In genomic region chr5:127756671-127757423, GRCm38 (mm10) we compare ENCODE assay signal across 12 mouse cellular contexts.
DNase-seq lines count a peak whose midpoint lies in the region; ATAC-seq and TF ChIP-seq lines count a peak whose summit lies in the region.
"Had no signal": no experiment of that assay in that cellular context is flagged by ENCODE, and none has a peak within 500 bp of the region (broad histone marks: within the 10 kb centered on the region; RNA-seq: fewer than 3 reads in every experiment).

No protein-coding gene starts in this region.

- no peaks in the 10 kb centered on the region for H3K4me1 ChIP-seq in intestine, postnatal 0 days (replicated peaks; ENCODE audit: control insufficient read depth, insufficient read depth, low read length)
- H3K4me1 ChIP-seq in intestine, embryonic 16.5 days (ENCODE audit: control insufficient read depth, insufficient read depth, low read length): no peaks in the 10 kb centered on the region
- no peaks in the 10 kb centered on the region for H3K4me1 ChIP-seq in stomach, postnatal 0 days (replicated peaks; ENCODE audit: control insufficient read depth, insufficient read depth)
- H3K4me1 ChIP-seq: heart, embryonic 15.5 days had no signal

- no peak overlapping the region for H3K9ac ChIP-seq in intestine, postnatal 0 days (ENCODE audit: low read depth, low read length)
- H3K9ac ChIP-seq in intestine, embryonic 16.5 days (ENCODE audit: low read depth, low read length): no peak overlapping the region
- no peak overlapping the region for H3K9ac ChIP-seq in stomach, postnatal 0 days (ENCODE audit: low read length)
- H3K9ac ChIP-seq: heart, embryonic 15.5 days had no signal

- no peak for TF ChIP-seq POLR2A in brain, embryonic 14.5 days (IDR thresholded peaks at IDR 0.05; ENCODE audit: borderline replicate concordance, extremely low read depth, insufficient read depth, insufficient read length, poor library complexity, severe bottlenecking)

- H3K27me3 ChIP-seq in intestine, postnatal 0 days (replicated peaks; ENCODE audit: control insufficient read depth, insufficient read depth, low read length): no peaks in the 10 kb centered on the region
- H3K27me3 ChIP-seq in intestine, embryonic 16.5 days (replicated peaks; ENCODE audit: control insufficient read depth, insufficient read depth, low read length): no peaks in the 10 kb centered on the region
- no peaks in the 10 kb centered on the region for H3K27me3 ChIP-seq in stomach, postnatal 0 days (ENCODE audit: control insufficient read depth, insufficient read depth, low read length)
- H3K27me3 ChIP-seq: heart, embryonic 15.5 days had no signal

- peak; percentile 29 for TF ChIP-seq CTCF in intestine, postnatal 0 days (IDR thresholded peaks at IDR 0.05; ENCODE audit: low read depth)
- peak; percentile 39; the same call in 1 of the 2 replicates for TF ChIP-seq CTCF in brain, embryonic 14.5 days (IDR thresholded peaks at IDR 0.05; ENCODE audit: borderline replicate concordance, extremely low read depth, insufficient read depth, insufficient read length)
- TF ChIP-seq CTCF in stomach, postnatal 0 days (IDR thresholded peaks at IDR 0.05; ENCODE audit: low read depth): peak; percentile 43

- no peaks in the 10 kb centered on the region for H3K9me3 ChIP-seq in intestine, postnatal 0 days (ENCODE audit: control insufficient read depth)
- no peaks in the 10 kb centered on the region for H3K9me3 ChIP-seq in intestine, embryonic 16.5 days (ENCODE audit: control insufficient read depth, low read length)
- no peaks in the 10 kb centered on the region for H3K9me3 ChIP-seq in stomach, postnatal 0 days (ENCODE audit: control insufficient read depth, low read length)
- H3K9me3 ChIP-seq: heart, embryonic 15.5 days had no signal

- no peak for ATAC-seq in intestine, postnatal 0 days
- no peak for ATAC-seq in intestine, embryonic 16.5 days
- ATAC-seq in stomach, postnatal 0 days (ENCODE audit: low FRiP score, low TSS enrichment): no peak

- H3K36me3 ChIP-seq in intestine, postnatal 0 days (ENCODE audit: control insufficient read depth, insufficient read depth): no peaks in the 10 kb centered on the region
- no peaks in the 10 kb centered on the region for H3K36me3 ChIP-seq in intestine, embryonic 16.5 days (ENCODE audit: control insufficient read depth, insufficient read depth, low read length)
- H3K36me3 ChIP-seq in stomach, postnatal 0 days (ENCODE audit: control insufficient read depth, insufficient read depth, low read length): no peaks in the 10 kb centered on the region
- H3K36me3 ChIP-seq: heart, embryonic 15.5 days had no signal

- DNase-seq in lung, postnatal 10 days: peak; percentile 15
- no peak for DNase-seq in lung, postnatal 36 days
- DNase-seq in brain, embryonic 14.5 days (ENCODE audit: low read depth): no peak
- peak; percentile 8 for DNase-seq in stomach, postnatal 0 days (ENCODE audit: low spot score)
- no peak for DNase-seq in MN1 (ENCODE audit: low spot score)
- DNase-seq: adrenal gland, adult 8-10 months; cerebellum, postnatal 36 days had no signal

- H3K27ac ChIP-seq in intestine, postnatal 0 days (ENCODE audit: low read depth, low read length): no peak overlapping the region
- no peak overlapping the region for H3K27ac ChIP-seq in intestine, embryonic 16.5 days (ENCODE audit: low read length)
- H3K27ac ChIP-seq in stomach, postnatal 0 days (replicated peaks): no peak overlapping the region
- H3K27ac ChIP-seq: heart, embryonic 15.5 days had no signal

- no peak for TF ChIP-seq EP300 in stomach, postnatal 0 days (optimal IDR thresholded peaks at IDR 0.05)

- no peak overlapping the region for H3K4me2 ChIP-seq in intestine, postnatal 0 days (replicated peaks; ENCODE audit: low read depth)
- H3K4me2 ChIP-seq in intestine, embryonic 16.5 days (ENCODE audit: low read depth, low read length): no peak overlapping the region
- no peak overlapping the region for H3K4me2 ChIP-seq in stomach, postnatal 0 days (replicated peaks; ENCODE audit: low read depth)
- H3K4me2 ChIP-seq: heart, embryonic 15.5 days had no signal

- H3K4me3 ChIP-seq in intestine, postnatal 0 days (ENCODE audit: low read depth, low read length): no peak overlapping the region
- H3K4me3 ChIP-seq in intestine, embryonic 16.5 days (ENCODE audit: low read length): no peak overlapping the region
- no peak overlapping the region for H3K4me3 ChIP-seq in stomach, postnatal 0 days (ENCODE audit: low read depth, low read length)
- H3K4me3 ChIP-seq: erythroblast, embryonic 14.5 days; heart, embryonic 15.5 days; myocyte had no signal

- 73% methylated on average over 4 of the region's 4 CpGs for WGBS in intestine, postnatal 0 days
- 76% methylated on average over 4 of the region's 4 CpGs for WGBS in intestine, embryonic 16.5 days
- 79% methylated on average over 4 of the region's 4 CpGs for WGBS in stomach, postnatal 0 days

Comparison
In these comparisons a context has a peak if more than half of its experiments do, and no peak if none do; other contexts are left out.
1. DNase-seq: peak in lung, postnatal 10 days (single experiment) and stomach, postnatal 0 days (single experiment); none in lung, postnatal 36 days (single experiment), brain, embryonic 14.5 days (single experiment) and MN1 (single experiment).
2. Peak in every context shown above with its lines, with median percentiles within 50 percentile points of each other: CTCF ChIP-seq.